Mouse (Mus musculus) spleen, adult 2 months (tissue): ENCODE results near the gene Zfp810.
"Not testable (repeated sequence)": the region's sequence is repeated elsewhere in the genome, so short reads cannot be mapped to it uniquely, and the experiment has no call there.

Experiments
- CTCF ChIP-seq: fragments of 200-500 bp; IDR thresholded peaks from 2 replicates; pipeline ENCODE4 v1.5.1; 2011; ENCODE audit warnings: mild to moderate bottlenecking, inconsistent platforms; ENCODE audit not compliant: insufficient read depth, insufficient read length, insufficient replicate concordance; ENCODE audit errors: extremely low read depth
- POLR2A ChIP-seq: fragments of 200-500 bp; IDR thresholded peaks from 2 replicates; pipeline ENCODE4 v1.6.1; 2011; ENCODE audit warnings: low read depth, low read length, inconsistent platforms

DNA sequence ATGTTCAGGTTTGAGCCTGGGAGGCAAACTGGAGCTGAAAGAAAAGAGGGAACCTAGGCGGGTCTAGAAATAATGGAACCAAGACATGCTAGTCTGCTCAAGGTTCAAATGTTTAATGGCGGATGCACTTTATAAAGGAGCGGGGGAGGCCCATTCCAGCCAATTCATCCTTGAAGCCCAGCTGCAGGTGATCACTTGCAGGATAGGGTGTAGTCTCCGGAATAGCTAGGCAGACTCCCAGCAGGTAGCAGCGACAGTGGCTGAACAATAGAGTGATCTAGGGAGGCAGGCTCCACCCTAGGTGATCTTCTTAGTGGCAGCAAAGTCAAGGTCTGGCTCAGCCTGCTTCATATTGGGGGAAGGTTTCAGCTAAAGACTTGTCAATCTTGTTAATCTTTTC is 8.6 kb upstream of the Zfp810 start:
- not testable (repeated sequence) for TF ChIP-seq CTCF, POLR2A
